Mouse (Mus musculus) myocyte (in vitro differentiated cells): ENCODE results near the gene Apol9a. TPM values are rescaled to one million over a fixed set of nuclear protein-coding genes. Genes with fewer than 3 reads are reported as not detected.

Source experiments
- H3K27me3 ChIP-seq: one replicate; pipeline ENCODE4 v1.6.1; 2011; ENCODE audit not compliant: control insufficient read depth, insufficient read depth, insufficient read length
- H3K36me3 ChIP-seq: one replicate; pipeline ENCODE4 v1.6.1; 2011; ENCODE audit not compliant: control insufficient read depth, insufficient read depth
- H3K4me2 ChIP-seq: one replicate; pipeline ENCODE4 v1.6.1; 2011; ENCODE audit warnings: low read depth, control low read depth
- H3K4me3 ChIP-seq: one replicate; pipeline ENCODE4 v1.5.1; 2011; ENCODE audit warnings: mild to moderate bottlenecking, control low read depth, moderate library complexity
- H3K79me2 ChIP-seq: one replicate; pipeline ENCODE4 v1.6.1; 2011; ENCODE audit not compliant: control insufficient read depth, insufficient read depth
- H3ac ChIP-seq: one replicate; pipeline ENCODE4 v1.6.1; 2011; ENCODE audit not compliant: control insufficient read depth, insufficient read length
- CEBPB ChIP-seq: IDR thresholded peaks from 2 replicates; pipeline ENCODE4 v1.6.1; 2011; ENCODE audit warnings: mild to moderate bottlenecking, moderate library complexity; ENCODE audit not compliant: poor library complexity, insufficient read depth, severe bottlenecking
- E2F4 ChIP-seq: IDR thresholded peaks from one replicate; pipeline ENCODE4 v1.6.1; 2011; ENCODE audit warnings: mild to moderate bottlenecking, control low read depth, moderate library complexity; ENCODE audit not compliant: insufficient read depth
- MAX ChIP-seq: IDR thresholded peaks from one replicate; pipeline ENCODE4 v1.6.1; 2011; ENCODE audit warnings: low read depth, mild to moderate bottlenecking, control low read depth
- MYOD1 ChIP-seq, 3 experiments: IDR thresholded peaks; one replicate each; pipeline ENCODE4 v1.6.1; 2011; ENCODE audit warnings: control low read depth in 2 of 3, low read depth in 2 of 3, mild to moderate bottlenecking in 2 of 3, moderate library complexity in 1 of 3; ENCODE audit not compliant: insufficient read length in 2 of 3, control insufficient read depth in 1 of 3
- MYOG ChIP-seq, 3 experiments: IDR thresholded peaks; one replicate each; pipeline ENCODE4 v1.6.1; 2011; ENCODE audit warnings: control low read depth in 2 of 3, low read depth in 2 of 3, mild to moderate bottlenecking in 2 of 3; ENCODE audit not compliant: insufficient read length in 2 of 3, control insufficient read depth in 1 of 3, insufficient read depth in 1 of 3
- POLR2A ChIP-seq: IDR thresholded peaks from one replicate; pipeline ENCODE4 v1.6.1; 2011; ENCODE audit warnings: low read depth, mild to moderate bottlenecking, control low read depth, moderate library complexity; ENCODE audit not compliant: insufficient read length
- POLR2AphosphoS2 ChIP-seq: IDR thresholded peaks from one replicate; pipeline ENCODE4 v1.6.1; 2011; ENCODE audit warnings: low read depth, control low read depth; ENCODE audit not compliant: insufficient read length
- REST ChIP-seq: IDR thresholded peaks from one replicate; pipeline ENCODE4 v1.6.1; 2011; ENCODE audit warnings: mild to moderate bottlenecking, control low read depth, moderate library complexity; ENCODE audit not compliant: insufficient read depth, insufficient read length
- SRF ChIP-seq: IDR thresholded peaks from one replicate; pipeline ENCODE4 v1.6.1; 2011; ENCODE audit warnings: low read depth; ENCODE audit not compliant: control insufficient read depth, insufficient read length
- TCF12 ChIP-seq: IDR thresholded peaks from one replicate; pipeline ENCODE4 v1.6.1; 2011; ENCODE audit warnings: mild to moderate bottlenecking, control low read depth; ENCODE audit not compliant: poor library complexity, insufficient read depth, severe bottlenecking
- TCF3 ChIP-seq: IDR thresholded peaks from one replicate; pipeline ENCODE4 v1.6.1; 2011; ENCODE audit warnings: low read depth, control low read depth; ENCODE audit not compliant: insufficient read length
- USF1 ChIP-seq: IDR thresholded peaks from one replicate; pipeline ENCODE4 v1.6.1; 2011; ENCODE audit warnings: low read depth, mild to moderate bottlenecking, control low read depth, moderate library complexity
- polyA plus RNA-seq: library from polyadenylated mRNA; unstranded; fragments of >200 nt; fragmentation: generic; extraction: Trizol; gene quantifications from one replicate; pipeline ENCODE4 v1.2.1, GENCODE M21; 2012; ENCODE audit warnings: missing spikeins

The Apol9a gene
- polyA plus RNA-seq, 1 experiment: 16.3 TPM

GRCm38 (mm10) chr15:77359486-77359885 lies 51.4 kb downstream of the Apol9a start:
- H3ac ChIP-seq: no peak overlapping the region
- H3K4me3 ChIP-seq: peak overlapping the region; percentile 13
- H3K4me2 ChIP-seq: peak overlapping the region; percentile 80
- H3K79me2 ChIP-seq: no peaks in the 10 kb centered on the region
- no peaks in the 10 kb centered on the region for H3K27me3 ChIP-seq
- H3K36me3 ChIP-seq: no peaks in the 10 kb centered on the region
- no peak for TF ChIP-seq MYOG (IDR thresholded peaks at IDR 0.05; ENCODE audit: control insufficient read depth in 1 of 3, insufficient read depth in 1 of 3, insufficient read length in 2 of 3, low read depth in 2 of 3)
- no peak for TF ChIP-seq MAX
- no peak for TF ChIP-seq POLR2A
- TF ChIP-seq REST: no peak
- TF ChIP-seq CEBPB: no peak
- TF ChIP-seq POLR2AphosphoS2: no peak
- no peak for TF ChIP-seq TCF3
- no peak for TF ChIP-seq TCF12
- TF ChIP-seq MYOD1 (IDR thresholded peaks at IDR 0.05; ENCODE audit: control insufficient read depth in 1 of 3, insufficient read length in 2 of 3, low read depth in 2 of 3): no peak
- no peak for TF ChIP-seq E2F4
- TF ChIP-seq USF1: no peak
- no peak for TF ChIP-seq SRF

GRCm38 (mm10) chr15:77359084-77359483 lies 51.9 kb downstream of the Apol9a start:
- no peaks in the 10 kb centered on the region for H3K36me3 ChIP-seq
- H3K79me2 ChIP-seq: no peaks in the 10 kb centered on the region
- TF ChIP-seq MYOD1 (IDR thresholded peaks at IDR 0.05; ENCODE audit: control insufficient read depth in 1 of 3, insufficient read length in 2 of 3, low read depth in 2 of 3): no peak
- TF ChIP-seq SRF: no peak
- TF ChIP-seq POLR2A: no peak
- TF ChIP-seq MAX: no peak
- TF ChIP-seq USF1: no peak
- TF ChIP-seq MYOG (IDR thresholded peaks at IDR 0.05; ENCODE audit: control insufficient read depth in 1 of 3, insufficient read depth in 1 of 3, insufficient read length in 2 of 3, low read depth in 2 of 3): no peak
- no peak for TF ChIP-seq CEBPB
- TF ChIP-seq REST: no peak
- no peak for TF ChIP-seq E2F4
- TF ChIP-seq TCF3: no peak
- no peak for TF ChIP-seq POLR2AphosphoS2
- no peak overlapping the region for H3ac ChIP-seq
- peak overlapping the region; percentile 13 for H3K4me3 ChIP-seq
- peak overlapping the region; percentile 80 for H3K4me2 ChIP-seq
- H3K27me3 ChIP-seq: no peaks in the 10 kb centered on the region

- Histone ChIP-seq H3ac (no peak overlapping the region), H3K36me3 (no peaks in the 10 kb centered on the region), H3K27me3 (no peaks in the 10 kb centered on the region), H3K4me2 (peak overlapping the region; percentile 80), H3K4me3 (peak overlapping the region; percentile 13), H3K79me2 (no peaks in the 10 kb centered on the region)
- no peak for TF ChIP-seq SRF
- TF ChIP-seq MYOD1 (IDR thresholded peaks at IDR 0.05; ENCODE audit: control insufficient read depth in 1 of 3, insufficient read length in 2 of 3, low read depth in 2 of 3): peak in 2 of 3 experiments; percentile 81 to 84
- no peak for TF ChIP-seq TCF3
- TF ChIP-seq MYOG (IDR thresholded peaks at IDR 0.05; ENCODE audit: control insufficient read depth in 1 of 3, insufficient read depth in 1 of 3, insufficient read length in 2 of 3, low read depth in 2 of 3): peak in 2 of 3 experiments; percentile 83
- no peak for TF ChIP-seq POLR2A
- TF ChIP-seq CEBPB: no peak
- TF ChIP-seq USF1: no peak
- no peak for TF ChIP-seq E2F4
- TF ChIP-seq POLR2AphosphoS2: peak; percentile 25
- TF ChIP-seq TCF12: no peak
- TF ChIP-seq MAX: no peak
- TF ChIP-seq REST: no peak
Measured at GRCm38 (mm10) chr15:77358320-77359040, 52.5 kb downstream of the Apol9a start.

GRCm38 (mm10) chr15:77356248-77356810 lies 54.6 kb downstream of the Apol9a start:
- Histone ChIP-seq H3K27me3 (no peaks in the 10 kb centered on the region), H3K4me2 (no peak overlapping the region), H3K36me3 (no peaks in the 10 kb centered on the region), H3K79me2 (no peaks in the 10 kb centered on the region), H3K4me3 (no peak overlapping the region), H3ac (no peak overlapping the region)
- TF ChIP-seq USF1 (no peak), TCF3 (no peak), MYOG (IDR thresholded peaks at IDR 0.05; ENCODE audit: control insufficient read depth in 1 of 3, insufficient read depth in 1 of 3, insufficient read length in 2 of 3, low read depth in 2 of 3) (no peak), REST (no peak), TCF12 (no peak), MAX (no peak), SRF (no peak), E2F4 (no peak)
